Mouse (Mus musculus): ENCODE results near the gene Adpgk. TPM values are rescaled to one million over a fixed set of nuclear protein-coding genes. Genes with fewer than 3 reads are reported as not detected.

Gene Adpgk
- total and polyA plus RNA-seq, 3 experiments, result 26.2 to 29.8 TPM; not detected in 1

DNA sequence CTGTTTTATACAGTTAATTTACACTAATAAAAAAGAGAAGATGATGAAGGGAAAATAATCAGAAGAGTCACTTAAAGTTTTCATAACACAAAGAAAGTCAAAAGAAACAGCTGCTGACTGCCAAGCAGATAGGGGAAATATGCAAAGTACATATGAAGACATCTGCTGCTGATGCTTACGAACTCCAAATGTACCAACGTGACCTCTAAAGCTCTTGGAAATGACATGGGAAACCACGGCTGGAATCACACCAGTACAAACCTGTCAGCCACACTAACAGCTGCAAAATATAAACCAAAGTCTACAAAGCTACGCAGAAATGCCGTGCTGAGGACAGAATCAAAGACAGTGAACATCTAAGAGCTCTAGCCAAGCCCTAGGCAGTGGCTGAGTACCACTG lies 47.7 kb downstream of the Adpgk start:
- Histone ChIP-seq H3K9me3 (replicated peaks; ENCODE audit: insufficient read depth, low read length) (no peaks in the 10 kb centered on the region), H3K79me2 (ENCODE audit: control insufficient read depth, insufficient read depth, low read length, poor library complexity) (no peaks in the 10 kb centered on the region), H3K36me3 (ENCODE audit: control insufficient read depth in 1 of 2, insufficient read depth in 2 of 2, low read length in 2 of 2) (peaks cover 0 to 10% of the 10 kb centered on the region in 2 experiments; a peak in 2 of 4 replicates), H3K9ac (ENCODE audit: control insufficient read depth, low read depth, low read length, poor library complexity, severe bottlenecking) (no peak overlapping the region), H3K4me1 (ENCODE audit: control insufficient read depth in 1 of 2, insufficient read depth in 2 of 2, low read length in 2 of 2) (peaks cover 5 to 8% of the 10 kb centered on the region in 2 experiments), H3K4me3 (ENCODE audit: control insufficient read depth in 1 of 2, insufficient read depth in 1 of 2, low read depth in 2 of 2, low read length in 2 of 2) (no peak overlapping the region), H3K27me3 (ENCODE audit: control insufficient read depth in 1 of 2, insufficient read depth in 2 of 2, low read length in 2 of 2) (no peaks in the 10 kb centered on the region), H3K27ac (ENCODE audit: control insufficient read depth, low read depth, low read length) (no peak overlapping the region)
- no peak for DNase-seq (ENCODE audit: low read depth, low spot score)
- TF ChIP-seq CTCF (IDR thresholded peaks at IDR 0.05 in 2 of 3, conservative IDR thresholded peaks at IDR 0.05 in 1 of 3; ENCODE audit: control insufficient read depth in 1 of 3, insufficient read depth in 1 of 3, low read depth in 2 of 3, low read length in 3 of 3, poor library complexity in 1 of 3, severe bottlenecking in 1 of 3) (no peak), ZNF384 (IDR thresholded peaks at IDR 0.05; ENCODE audit: low read depth, low read length) (no peak), ETS1 (IDR thresholded peaks at IDR 0.05; ENCODE audit: low read depth, low read length) (no peak), SMC3 (IDR thresholded peaks at IDR 0.05; ENCODE audit: low read depth, low read length) (no peak), USF1 (IDR thresholded peaks at IDR 0.05; ENCODE audit: low read depth, low read length) (no peak), MAFK (IDR thresholded peaks at IDR 0.05; ENCODE audit: borderline replicate concordance, low read depth, low read length) (no peak), UBTF (IDR thresholded peaks at IDR 0.05; ENCODE audit: borderline replicate concordance, insufficient read depth, low read depth, low read length) (no peak), MYB (IDR thresholded peaks at IDR 0.05; ENCODE audit: low read depth, low read length) (no peak), ZMIZ1 (IDR thresholded peaks at IDR 0.05; ENCODE audit: low read depth, low read length) (no peak)

DNA sequence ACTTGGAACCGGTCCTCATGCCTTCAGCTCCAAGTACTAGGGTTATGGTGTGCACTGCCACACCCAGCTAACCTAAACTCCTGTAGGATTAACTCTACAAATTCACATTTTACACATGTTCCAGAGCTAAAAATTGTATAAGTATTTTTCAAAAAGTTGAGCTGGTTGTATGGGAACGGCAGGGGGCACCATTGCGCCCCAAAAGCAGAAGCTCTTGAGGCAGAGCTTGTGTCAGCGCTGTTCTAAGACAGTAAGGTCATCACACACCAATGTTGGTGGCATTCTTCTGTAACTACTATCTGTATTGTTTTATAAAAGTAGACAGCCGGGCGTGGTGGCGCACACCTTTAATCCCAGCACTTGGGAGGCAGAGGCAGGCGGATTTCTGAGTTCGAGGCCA lies 48.6 kb downstream of the Adpgk start:
- H3K9ac ChIP-seq (ENCODE audit: control insufficient read depth, low read depth, low read length, poor library complexity, severe bottlenecking), result no peak overlapping the region
- H3K27ac ChIP-seq (ENCODE audit: control insufficient read depth, low read depth, low read length), result no peak overlapping the region
- no peaks in the 10 kb centered on the region for H3K27me3 ChIP-seq (ENCODE audit: control insufficient read depth in 1 of 2, insufficient read depth in 2 of 2, low read length in 2 of 2)
- H3K4me1 ChIP-seq (ENCODE audit: control insufficient read depth in 1 of 2, insufficient read depth in 2 of 2, low read length in 2 of 2), result peaks cover 5 to 8% of the 10 kb centered on the region in 2 experiments
- H3K4me3 ChIP-seq (ENCODE audit: control insufficient read depth in 1 of 2, insufficient read depth in 1 of 2, low read depth in 2 of 2, low read length in 2 of 2), result no peak overlapping the region
- H3K79me2 ChIP-seq (ENCODE audit: control insufficient read depth, insufficient read depth, low read length, poor library complexity), result no peaks in the 10 kb centered on the region
- no peak for TF ChIP-seq POLR2AphosphoS2 (IDR thresholded peaks at IDR 0.05; ENCODE audit: low read length)
- peak; percentile 52 to 87 (median 83) for TF ChIP-seq CTCF (IDR thresholded peaks at IDR 0.05 in 2 of 3, conservative IDR thresholded peaks at IDR 0.05 in 1 of 3; ENCODE audit: control insufficient read depth in 1 of 3, insufficient read depth in 1 of 3, low read depth in 2 of 3, low read length in 3 of 3, poor library complexity in 1 of 3, severe bottlenecking in 1 of 3)
- no peak for TF ChIP-seq MAFK (IDR thresholded peaks at IDR 0.05; ENCODE audit: borderline replicate concordance, low read depth, low read length)
- peak; percentile 87 for TF ChIP-seq RAD21 (IDR thresholded peaks at IDR 0.05; ENCODE audit: low read depth, low read length)
- TF ChIP-seq ZC3H11A (IDR thresholded peaks at IDR 0.05; ENCODE audit: low read depth, low read length), result peak; percentile 87
- no peak for TF ChIP-seq SIN3A (IDR thresholded peaks at IDR 0.05; ENCODE audit: low read length)
- peak; percentile 91 for TF ChIP-seq SMC3 (IDR thresholded peaks at IDR 0.05; ENCODE audit: low read depth, low read length)
- no peak for TF ChIP-seq HCFC1 (IDR thresholded peaks at IDR 0.05; ENCODE audit: low read depth, low read length)
- no peak for TF ChIP-seq EP300 (IDR thresholded peaks at IDR 0.05; ENCODE audit: low read depth in 1 of 2, low read length in 2 of 2)
- TF ChIP-seq MYB (IDR thresholded peaks at IDR 0.05; ENCODE audit: low read depth, low read length), result no peak
- peaks cover 0 to 10% of the 10 kb centered on the region in 2 experiments; a peak in 2 of 4 replicates for H3K36me3 ChIP-seq (ENCODE audit: control insufficient read depth in 1 of 2, insufficient read depth in 2 of 2, low read length in 2 of 2)
- peak; percentile 78 for DNase-seq (ENCODE audit: low read depth, low spot score)
- no peaks in the 10 kb centered on the region for H3K9me3 ChIP-seq (replicated peaks; ENCODE audit: insufficient read depth, low read length)
